Mouse (Mus musculus) heart, adult 2 months (tissue): Measurements from ENCODE around the gene Cabcoco1.

ENCODE experiments used
- CTCF ChIP-seq: fragments of 200-600 bp; IDR thresholded peaks from 2 replicates; pipeline ENCODE4 v1.8.1; 2022; ENCODE audit warnings: antibody characterized with exemption, mild to moderate bottlenecking, moderate library complexity
- EP300 ChIP-seq: fragments of 200-500 bp; IDR thresholded peaks from 2 replicates; pipeline ENCODE4 v1.6.1; 2011; ENCODE audit warnings: low read depth, low read length, control low read depth; ENCODE audit not compliant: insufficient read depth
- POLR2A ChIP-seq: fragments of 200-500 bp; IDR thresholded peaks from 2 replicates; pipeline ENCODE4 v1.6.1; 2011; ENCODE audit warnings: mild to moderate bottlenecking, low read depth, low read length, control low read depth; ENCODE audit not compliant: insufficient read depth

GRCm38 (mm10) chr10:68541139-68541942, at the start of gene Cabcoco1:
- TF ChIP-seq POLR2A: no peak
- no peak for TF ChIP-seq CTCF
- no peak for TF ChIP-seq EP300
